10 mouse cellular contexts compared by ENCODE assay signal in the genomic region with DNA sequence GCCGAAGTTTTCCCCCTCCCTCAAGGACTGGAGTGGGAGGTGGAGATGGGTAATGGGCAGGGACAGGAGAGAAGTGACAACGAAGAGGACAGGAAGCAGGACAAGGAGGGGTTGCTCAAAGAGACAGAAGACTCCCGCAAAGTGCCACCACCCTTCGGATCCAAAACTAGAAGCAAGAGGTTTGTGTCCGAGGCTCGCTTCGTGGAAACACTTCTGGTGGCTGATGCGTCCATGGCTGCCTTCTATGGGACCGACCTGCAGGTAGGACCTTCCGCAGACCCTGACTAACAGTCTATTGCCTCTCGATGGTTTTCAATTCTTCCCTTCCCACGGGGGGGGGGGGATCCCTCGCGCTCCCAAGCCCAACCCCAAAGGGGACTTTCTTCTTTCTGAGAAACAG. TPM values are rescaled to one million over a fixed set of nuclear protein-coding genes. Genes with fewer than 3 reads are reported as not detected.
A peak's percentile ranks its signal among the peaks of the same experiment; 100 is the strongest.
DNase-seq lines count a peak whose midpoint lies in the region; ATAC-seq and TF ChIP-seq lines count a peak whose summit lies in the region.
"Had no signal": no experiment of that assay in that cellular context is flagged by ENCODE, and none has a peak within 500 bp of the region (broad histone marks: within the 10 kb centered on the region; RNA-seq: fewer than 3 reads in every experiment).

No protein-coding gene starts in this region.

- H3K4me2 ChIP-seq in midbrain, embryonic 11.5 days: peak overlapping the region; percentile 98

- H3K4me1 ChIP-seq in kidney, adult 2 months (ENCODE audit: control insufficient read depth, insufficient read depth, low read length): peaks cover 4% of the 10 kb centered on the region; the same call in 1 of the 2 replicates
- peaks cover 22% of the 10 kb centered on the region; the same call in 1 of the 2 replicates for H3K4me1 ChIP-seq in hindbrain, embryonic 10.5 days (replicated peaks)
- 0 out of 2 replicates have a peak, but pooled peaks cover 3% of the 10 kb centered on the region for H3K4me1 ChIP-seq in midbrain, embryonic 11.5 days (ENCODE audit: control insufficient read depth, insufficient read depth, low read length)

- TF ChIP-seq POLR2A in kidney, adult 2 months (IDR thresholded peaks at IDR 0.05; ENCODE audit: low read depth, low read length): no peak

- no peak overlapping the region for H3K27ac ChIP-seq in kidney, adult 2 months (ENCODE audit: insufficient read depth, low read depth, low read length)
- H3K27ac ChIP-seq in hindbrain, embryonic 10.5 days: peak overlapping the region; percentile 83
- no peak overlapping the region for H3K27ac ChIP-seq in midbrain, embryonic 11.5 days (ENCODE audit: low read depth, low read length)
- H3K27ac ChIP-seq: macrophage had no signal

- ATAC-seq in midbrain, embryonic 11.5 days (ENCODE audit: low FRiP score): 0 out of 2 replicates have a peak, but pooled peaks have one; percentile 4
- ATAC-seq in frontal cortex, adult (ENCODE audit: low TSS enrichment): no peak

- H3K9me3 ChIP-seq in hindbrain, embryonic 10.5 days: no peaks in the 10 kb centered on the region
- no peaks in the 10 kb centered on the region for H3K9me3 ChIP-seq in midbrain, embryonic 11.5 days (ENCODE audit: control insufficient read depth, low read length)
- H3K9me3 ChIP-seq: G1E had no signal

- H3K27me3 ChIP-seq in kidney, adult 2 months (replicated peaks; ENCODE audit: control insufficient read depth, insufficient read depth, low read length): no peaks in the 10 kb centered on the region
- peaks cover 69% of the 10 kb centered on the region for H3K27me3 ChIP-seq in hindbrain, embryonic 10.5 days (ENCODE audit: insufficient read depth, poor library complexity, severe bottlenecking)
- H3K27me3 ChIP-seq in midbrain, embryonic 11.5 days (ENCODE audit: control insufficient read depth, insufficient read depth, low read length): peaks cover 38% of the 10 kb centered on the region

- 2% methylated on average over 14 of the region's 14 CpGs for WGBS in kidney, adult 2 months
- 1% methylated on average over 14 of the region's 14 CpGs for WGBS in hindbrain, embryonic 10.5 days
- WGBS in midbrain, embryonic 11.5 days: 2% methylated on average over 14 of the region's 14 CpGs

- DNase-seq in kidney, adult 2 months: no peak
- no peak for DNase-seq in kidney, postnatal 36 days
- peak; percentile 48 for DNase-seq in embryo, embryonic 10.5 days (ENCODE audit: low spot score)
- DNase-seq in hindbrain, embryonic 10.5 days (ENCODE audit: low spot score): peak; percentile 29
- DNase-seq in midbrain, embryonic 11.5 days (ENCODE audit: low spot score, missing footprints): peak; percentile 94
- DNase-seq in adipocyte (ENCODE audit: low spot score): no peak
- no peak for DNase-seq in spleen, adult 12 weeks (ENCODE audit: low spot score)

- H3K36me3 ChIP-seq in kidney, adult 2 months (ENCODE audit: control insufficient read depth, insufficient read depth, low read length): no peaks in the 10 kb centered on the region
- no peaks in the 10 kb centered on the region for H3K36me3 ChIP-seq in hindbrain, embryonic 10.5 days
- H3K36me3 ChIP-seq in midbrain, embryonic 11.5 days (ENCODE audit: control insufficient read depth, insufficient read depth, low read length): no peaks in the 10 kb centered on the region
- H3K36me3 ChIP-seq: G1E had no signal

- H3K4me3 ChIP-seq in kidney, adult 2 months (ENCODE audit: insufficient read depth, low read depth, low read length): peak overlapping the region; percentile 4; the same call in 1 of the 2 replicates
- peak overlapping the region; percentile 72 for H3K4me3 ChIP-seq in hindbrain, embryonic 10.5 days
- peak overlapping the region; percentile 57 for H3K4me3 ChIP-seq in midbrain, embryonic 11.5 days (ENCODE audit: low read depth, low read length)

- TF ChIP-seq CTCF in kidney, adult 2 months (conservative IDR thresholded peaks at IDR 0.05; ENCODE audit: insufficient read depth, insufficient read length, low read depth, low read length): no peak

- peak overlapping the region; percentile 70 for H3K9ac ChIP-seq in midbrain, embryonic 11.5 days (ENCODE audit: low read length)

RNA-seq across cellular contexts. Expression of a gene that starts 1.0 kb away (rescaled TPM):
- polyA plus RNA-seq in kidney, adult 2 months (2012; rRNA removed): 0.83 and 1.7 TPM in 2 replicates
- polyA plus RNA-seq in hindbrain, embryonic 10.5 days (2016; fragmentation: Nextera tagmentation; extraction: Ambion mirVana): 2.6 TPM in 2 replicates
- 0.33 and 0.57 TPM in 2 replicates for polyA plus RNA-seq in midbrain, embryonic 11.5 days (2014; fragmentation: Nextera tagmentation; extraction: Ambion mirVana)
- polyA plus RNA-seq: G1E, macrophage had no signal

RNA-seq across cellular contexts. Expression of a gene that starts 21.1 kb away (rescaled TPM):
- 6.2 and 7.3 TPM in 2 replicates for polyA plus RNA-seq in kidney, adult 2 months (2012; rRNA removed)
- 5.4 and 6.6 TPM in 2 replicates for polyA plus RNA-seq in hindbrain, embryonic 10.5 days (2016; fragmentation: Nextera tagmentation; extraction: Ambion mirVana)
- polyA plus RNA-seq in midbrain, embryonic 11.5 days (2014; fragmentation: Nextera tagmentation; extraction: Ambion mirVana): 2.8 and 3.2 TPM in 2 replicates
- polyA plus RNA-seq: G1E had no signal

Comparison
In these comparisons a context has a peak if more than half of its experiments do, and no peak if none do; other contexts are left out.
1. DNase-seq: peak in embryo, embryonic 10.5 days (single experiment), hindbrain, embryonic 10.5 days (single experiment) and midbrain, embryonic 11.5 days (single experiment); none in kidney, adult 2 months (single experiment), kidney, postnatal 36 days (0 of 2), adipocyte (single experiment) and spleen, adult 12 weeks (single experiment).
2. H3K4me3 ChIP-seq: peak in every context shown above with its lines; median percentile 72 in hindbrain, embryonic 10.5 days; 57 in midbrain, embryonic 11.5 days; 4 in kidney, adult 2 months.